Mouse (Mus musculus) liver, embryonic 14.5 days (tissue): Measurements from ENCODE around the gene Pklr. TPM values are rescaled to one million over a fixed set of nuclear protein-coding genes. Genes with fewer than 3 reads are reported as not detected.

ENCODE experiments used
- ATAC-seq: fragments of 200-750 bp; cut with Nextera tagmentation; 2 replicates; pipeline ENCODE4 v1.8.0; 2017; ENCODE audit warnings: moderate number of reproducible peaks, mild to moderate bottlenecking, moderate library complexity; ENCODE audit not compliant: insufficient read depth
- DNase-seq, 3 experiments: peaks; one replicate each; pipeline ENCODE4 v3.0.0-alpha.2; 2012 to 2013; ENCODE audit warnings: low read depth in 3 of 3, low spot score in 3 of 3
- H3K27ac ChIP-seq: fragments of 300-500 bp; sonication (generic); 2 replicates; pipeline ENCODE4 v1.5.1; 2014; ENCODE audit warnings: moderate library complexity, mild to moderate bottlenecking, control low read depth, inconsistent platforms
- H3K27me3 ChIP-seq: fragments of 300-500 bp; sonication (generic); 2 replicates; pipeline ENCODE4 v1.6.1; 2014; ENCODE audit warnings: mild to moderate bottlenecking, low read length, moderate library complexity; ENCODE audit not compliant: control insufficient read depth, insufficient read depth
- H3K36me3 ChIP-seq: fragments of 300-500 bp; sonication (generic); replicated peaks from 2 replicates; pipeline ENCODE4 v1.6.1; 2014; ENCODE audit warnings: low read depth; ENCODE audit not compliant: control insufficient read depth, insufficient read depth
- H3K4me1 ChIP-seq, 2 experiments: fragments of 200-500 bp in 1 of 2; fragments of 300-500 bp in 1 of 2; sonication (generic) in 1 of 2; replicated peaks; 2 replicates each; pipeline ENCODE4 v1.6.1; 2012 to 2014; ENCODE audit warnings: antibody characterized with exemption in 1 of 2, inconsistent platforms in 1 of 2, low read length in 1 of 2; ENCODE audit not compliant: control insufficient read depth in 2 of 2, insufficient read depth in 2 of 2
- H3K4me2 ChIP-seq: fragments of 300-500 bp; sonication (generic); 2 replicates; pipeline ENCODE4 v1.6.1; 2014; ENCODE audit warnings: low read depth, mild to moderate bottlenecking, control low read depth, moderate library complexity
- H3K4me3 ChIP-seq, 2 experiments: fragments of 200-500 bp in 1 of 2; fragments of 300-500 bp in 1 of 2; sonication (generic) in 1 of 2; 2 replicates each; pipeline ENCODE4 v1.5.1; 2012 to 2014; ENCODE audit warnings: low read depth in 2 of 2, low read length in 2 of 2, mild to moderate bottlenecking in 2 of 2, control low read depth in 1 of 2, inconsistent platforms in 1 of 2, moderate library complexity in 1 of 2; ENCODE audit not compliant: insufficient read depth in 1 of 2
- H3K9ac ChIP-seq: fragments of 300-500 bp; sonication (generic); replicated peaks from 2 replicates; pipeline ENCODE4 v1.6.1; 2014; ENCODE audit warnings: mild to moderate bottlenecking, control low read depth, moderate library complexity
- H3K9me3 ChIP-seq: fragments of 300-500 bp; sonication (generic); 2 replicates; pipeline ENCODE4 v1.6.1; 2016; ENCODE audit warnings: low read length, mixed read lengths; ENCODE audit not compliant: control insufficient read depth
- CTCF ChIP-seq: IDR thresholded peaks from 2 replicates; pipeline ENCODE4 v1.5.1; 2016; ENCODE audit warnings: antibody characterized with exemption, low read depth, control low read depth
- EP300 ChIP-seq: IDR thresholded peaks from 2 replicates; pipeline ENCODE4 v1.6.1; 2016; ENCODE audit warnings: antibody characterized with exemption, low read depth
- WGBS: fragments of 180-500 bp; shearing (Covaris S2); extraction: QIAGEN DNeasy Blood & Tissue Kit; methylation state at CpG from one replicate; pipeline ENCODE4 v1.1.7; 2014; ENCODE audit not compliant: insufficient replicate concordance; 5-methylcytosine and 5-hydroxymethylcytosine counted together
- polyA plus RNA-seq, 2 experiments: library from polyadenylated mRNA; depleted of rRNA in 1 of 2; stranded (reverse) in 1 of 2; unstranded in 1 of 2; fragments of >200 nt; fragmentation: Nextera tagmentation in 1 of 2; extraction: Ambion mirVana in 1 of 2; gene quantifications; 2 replicates each; pipeline versions ENCODE4 v1.2.1 to v1.2.3; 2012 to 2014

The Pklr gene
- polyA plus RNA-seq, 2 experiments = 79.8 to 143 TPM

DNA sequence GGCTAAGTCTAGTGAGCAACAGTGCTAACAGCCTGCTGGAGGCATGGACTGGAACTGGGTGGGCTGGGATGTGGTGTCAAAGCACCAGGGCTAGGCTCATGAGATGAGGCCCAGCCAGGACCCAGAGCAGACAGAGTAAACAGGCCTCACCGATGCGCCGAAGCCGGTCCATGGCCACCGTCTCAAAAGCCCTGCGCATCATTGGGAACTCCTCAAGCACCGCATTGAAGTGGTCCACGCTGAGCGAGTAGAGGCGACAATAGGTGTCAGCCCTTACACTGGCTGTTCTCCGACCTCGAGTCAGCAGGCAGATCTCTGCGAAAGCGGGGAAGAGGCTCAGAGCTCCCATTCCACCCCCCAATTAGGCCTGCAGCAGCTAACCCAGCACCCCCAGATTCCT lies 12.6 kb downstream of the Pklr start:
- H3K4me2 ChIP-seq = peak overlapping the region; percentile 73; the same call in 1 of the 2 replicates
- TF ChIP-seq CTCF (no peak), EP300 (no peak)
- H3K36me3 ChIP-seq = peaks cover 32% of the 10 kb centered on the region
- DNase-seq = no peak
- H3K4me3 ChIP-seq = no peak overlapping the region
- no peak for ATAC-seq
- H3K4me1 ChIP-seq = peaks cover 21 to 25% of the 10 kb centered on the region in 2 experiments
- H3K9me3 ChIP-seq = no peaks in the 10 kb centered on the region
- H3K27ac ChIP-seq = no peak overlapping the region
- H3K9ac ChIP-seq = no peak overlapping the region
- 70% methylated on average over 14 of the region's 14 CpGs for WGBS
- H3K27me3 ChIP-seq = no peaks in the 10 kb centered on the region; the same call in 1 of the 2 replicates

- DNase-seq (no peak), ATAC-seq (peak; percentile 12; the same call in 1 of the 2 replicates)
- 36% methylated on average over 17 of the region's 17 CpGs for WGBS
- Histone ChIP-seq H3K4me3 (no peak overlapping the region), H3K9ac (no peak overlapping the region), H3K36me3 (no peaks in the 10 kb centered on the region), H3K4me1 (peaks cover 14 to 19% of the 10 kb centered on the region in 2 experiments), H3K9me3 (no peaks in the 10 kb centered on the region), H3K27ac (no peak overlapping the region), H3K27me3 (no peaks in the 10 kb centered on the region; the same call in none of the 2 replicates), H3K4me2 (peak overlapping the region; percentile 23)
- TF ChIP-seq CTCF = no peak
These were observed 16.3 kb downstream of the Pklr start for GRCm38 (mm10) chr3:89152084-89152835.

DNA sequence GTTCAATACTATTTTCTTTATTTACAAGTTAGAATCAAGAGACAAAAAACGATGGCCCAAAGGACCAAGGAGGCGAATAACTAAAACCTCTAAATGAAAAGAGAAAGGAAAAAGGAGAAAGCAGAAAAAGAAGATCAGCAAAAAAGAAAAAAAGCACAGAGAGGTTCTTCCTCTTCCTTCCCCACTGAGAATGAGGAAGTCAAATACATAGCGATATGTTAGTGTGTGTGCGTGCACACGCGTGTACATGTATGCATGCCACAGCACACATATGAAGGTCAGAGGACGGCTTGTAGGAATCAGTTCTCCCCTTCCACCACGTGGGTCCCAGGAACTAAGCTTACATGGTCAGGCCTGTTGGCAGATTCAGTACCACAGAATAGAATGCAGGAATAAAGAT lies 21.0 kb downstream of the Pklr start:
- H3K9me3 ChIP-seq = no peaks in the 10 kb centered on the region
- no peak overlapping the region for H3K27ac ChIP-seq
- H3K9ac ChIP-seq = no peak overlapping the region
- ATAC-seq (no peak), DNase-seq (no peak)
- no peak overlapping the region for H3K4me3 ChIP-seq
- peaks cover 9% of the 10 kb centered on the region for H3K27me3 ChIP-seq
- H3K4me1 ChIP-seq = peaks cover 8 to 16% of the 10 kb centered on the region in 2 experiments
- TF ChIP-seq CTCF (no peak), EP300 (no peak)
- H3K36me3 ChIP-seq = no peaks in the 10 kb centered on the region
- 57% methylated on average over 8 of the region's 8 CpGs for WGBS
- H3K4me2 ChIP-seq = no peak overlapping the region

- Histone ChIP-seq H3K9me3 (no peaks in the 10 kb centered on the region), H3K27me3 (peaks cover 9% of the 10 kb centered on the region), H3K27ac (no peak overlapping the region), H3K4me1 (peaks cover 3 to 10% of the 10 kb centered on the region in 2 experiments; a peak in 3 of 4 replicates), H3K4me2 (no peak overlapping the region), H3K36me3 (no peaks in the 10 kb centered on the region), H3K9ac (no peak overlapping the region), H3K4me3 (no peak overlapping the region)
- no peak for TF ChIP-seq EP300
- no peak for TF ChIP-seq CTCF
- 21% methylated on average over 7 of the region's 7 CpGs for WGBS
- DNase-seq = no peak
- no peak for ATAC-seq
These were observed 22.7 kb downstream of the Pklr start for GRCm38 (mm10) chr3:89158651-89159050.

- ATAC-seq = no peak
These were observed 23.3 kb downstream of the Pklr start for GRCm38 (mm10) chr3:89159211-89159610.

More at GRCm38 (mm10) chr3:89159211-89159610, 23.3 kb downstream of the Pklr start:
- Histone ChIP-seq H3K4me1 (peaks cover 9 to 15% of the 10 kb centered on the region in 2 experiments; a peak in 3 of 4 replicates), H3K4me2 (peak overlapping the region; percentile 88), H3K4me3 (peak overlapping the region; percentile 51 to 60; a peak in 3 of 4 replicates), H3K27me3 (peaks cover 9% of the 10 kb centered on the region), H3K36me3 (no peaks in the 10 kb centered on the region), H3K9me3 (no peaks in the 10 kb centered on the region), H3K27ac (no peak overlapping the region), H3K9ac (no peak overlapping the region)
- TF ChIP-seq EP300 (no peak), CTCF (no peak)
- WGBS = 0% methylated on average over 13 of the region's 13 CpGs
- DNase-seq = no peak
